Mouse (Mus musculus) embryonic fibroblast, embryonic 13.5 days (primary cell): ENCODE measurements around the gene Emilin1. TPM values are rescaled to one million over a fixed set of nuclear protein-coding genes. Genes with fewer than 3 reads are reported as not detected.

ENCODE experiments used
- H3K27ac ChIP-seq: 2 replicates; pipeline ENCODE4 v1.5.1; 2012; ENCODE audit warnings: low read length, control low read depth, inconsistent platforms; ENCODE audit not compliant: insufficient read depth
- H3K4me1 ChIP-seq: 2 replicates; pipeline ENCODE4 v1.6.1; 2011; ENCODE audit warnings: low read length; ENCODE audit not compliant: control insufficient read depth, insufficient read depth
- H3K4me3 ChIP-seq: 2 replicates; pipeline ENCODE4 v1.5.1; 2011; ENCODE audit warnings: mild to moderate bottlenecking, control low read depth, low read length; ENCODE audit not compliant: insufficient read depth
- CTCF ChIP-seq: IDR thresholded peaks from 2 replicates; pipeline ENCODE4 v1.5.1; 2011; ENCODE audit warnings: mild to moderate bottlenecking, control low read depth, low read length, moderate library complexity, borderline replicate concordance; ENCODE audit not compliant: insufficient read depth
- POLR2A ChIP-seq: IDR thresholded peaks from 2 replicates; pipeline ENCODE4 v1.6.1; 2011; ENCODE audit warnings: low read depth, mild to moderate bottlenecking, control low read depth, low read length, moderate library complexity
- polyA plus RNA-seq: library from polyadenylated mRNA; stranded (reverse); fragments of >200 nt; gene quantifications from 2 replicates; pipeline ENCODE4 v1.2.4, GENCODE M21; 2011; ENCODE audit warnings: low read depth; ENCODE audit not compliant: missing spikeins, insufficient read length

Gene Emilin1
- polyA plus RNA-seq, 1 experiment: 85.9 TPM

GRCm38 (mm10) chr5:30944344-30944743 lies 31.1 kb downstream of the Emilin1 start:
- Histone ChIP-seq H3K4me3 (no peak overlapping the region), H3K4me1 (peaks cover 3% of the 10 kb centered on the region; the same call in 1 of the 2 replicates), H3K27ac (no peak overlapping the region)
- TF ChIP-seq CTCF (no peak), POLR2A (no peak)

DNA sequence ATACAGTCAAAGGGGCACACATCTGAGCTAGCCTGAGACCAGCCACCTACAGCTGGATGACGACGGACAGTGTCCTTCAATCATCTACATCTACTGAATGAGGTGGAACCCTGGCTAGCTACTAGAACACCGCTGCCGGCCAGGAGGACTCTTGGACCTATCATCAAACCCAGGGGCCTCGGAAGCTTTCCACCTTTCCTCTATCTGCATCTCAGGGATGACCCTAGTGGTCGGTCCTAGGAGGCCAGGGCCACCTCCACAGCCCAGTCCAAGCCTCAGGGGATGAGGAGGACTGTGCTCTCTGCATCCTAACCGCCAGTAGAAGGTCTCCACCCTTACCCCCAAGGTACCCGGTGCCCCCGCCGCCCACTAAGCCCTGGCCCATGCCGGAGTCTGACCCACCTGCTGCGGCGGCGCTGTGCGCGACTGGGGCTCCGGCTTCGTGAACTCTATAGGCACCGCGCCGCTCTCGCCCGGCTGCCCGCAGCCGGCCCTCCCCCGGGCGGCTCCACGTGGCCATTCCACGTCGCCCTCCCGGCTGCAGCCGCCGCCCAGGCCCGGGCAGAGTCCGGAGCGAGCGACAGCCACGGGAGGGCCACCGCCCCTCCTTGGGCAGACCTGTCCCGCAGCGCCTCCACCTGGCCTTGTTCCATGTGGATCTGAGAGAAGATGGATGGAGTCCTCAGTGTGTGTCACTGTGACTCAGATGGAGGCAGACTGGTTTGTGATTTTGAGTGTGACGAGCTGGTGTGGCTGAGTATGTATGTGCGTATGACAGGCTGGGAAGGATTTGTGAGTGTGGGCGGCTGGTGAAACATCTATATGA lies 32.0 kb downstream of the Emilin1 start, which contains the start of gene Cgref1:
Gene Cgref1 (minus strand): TSS at position 636 of the 826 bp plus-strand sequence.
- no peak within 1 kb of the TSS for H3K27ac ChIP-seq
- H3K4me1 ChIP-seq: peaks cover 3% of the 10 kb centered on the region; the same call in 1 of the 2 replicates
- TF ChIP-seq CTCF (peak; percentile 60; the same call in 1 of the 2 replicates), POLR2A (peak; percentile 57)
- peak within 1 kb of the TSS; percentile 20 for H3K4me3 ChIP-seq

GRCm38 (mm10) chr5:30948620-30949019 lies 35.4 kb downstream of the Emilin1 start:
- no peak overlapping the region for H3K27ac ChIP-seq

GRCm38 (mm10) chr5:30949654-30950326 lies 36.6 kb downstream of the Emilin1 start:
- H3K27ac ChIP-seq: peak overlapping the region; percentile 60
- TF ChIP-seq POLR2A: peak; percentile 77
- no peak for TF ChIP-seq CTCF
- H3K4me1 ChIP-seq: peaks cover 3% of the 10 kb centered on the region; the same call in 1 of the 2 replicates
- H3K4me3 ChIP-seq: peak overlapping the region; percentile 77

More at GRCm38 (mm10) chr5:30948620-30949019, 35.4 kb downstream of the Emilin1 start:
- TF ChIP-seq CTCF: no peak
- no peak for TF ChIP-seq POLR2A
- H3K4me1 ChIP-seq: peaks cover 3% of the 10 kb centered on the region; the same call in 1 of the 2 replicates
- H3K4me3 ChIP-seq: no peak overlapping the region

DNA sequence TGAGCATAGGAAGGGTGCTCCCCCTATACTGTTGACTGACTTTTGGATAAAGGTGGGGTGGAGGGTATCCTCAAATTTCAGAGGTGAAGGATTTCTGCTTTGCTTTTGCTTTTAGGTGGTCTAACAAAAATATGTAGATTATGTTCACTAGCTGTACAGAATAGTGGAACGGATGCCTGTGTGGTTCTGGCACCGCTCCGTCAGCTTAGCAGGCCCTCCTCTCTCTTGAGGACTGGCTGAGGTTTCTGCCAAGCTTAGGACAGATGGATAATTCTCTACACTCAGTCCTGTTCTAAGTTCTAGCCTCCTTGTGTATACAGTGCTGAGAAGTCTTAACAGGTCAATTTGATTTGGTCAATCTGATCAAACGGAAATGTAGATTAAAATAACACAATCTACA lies 37.2 kb downstream of the Emilin1 start:
- TF ChIP-seq POLR2A (no peak), CTCF (no peak)
- H3K4me1 ChIP-seq: peaks cover 3% of the 10 kb centered on the region; the same call in 1 of the 2 replicates
- peak overlapping the region; percentile 29 for H3K27ac ChIP-seq
- H3K4me3 ChIP-seq: peak overlapping the region; percentile 77

DNA sequence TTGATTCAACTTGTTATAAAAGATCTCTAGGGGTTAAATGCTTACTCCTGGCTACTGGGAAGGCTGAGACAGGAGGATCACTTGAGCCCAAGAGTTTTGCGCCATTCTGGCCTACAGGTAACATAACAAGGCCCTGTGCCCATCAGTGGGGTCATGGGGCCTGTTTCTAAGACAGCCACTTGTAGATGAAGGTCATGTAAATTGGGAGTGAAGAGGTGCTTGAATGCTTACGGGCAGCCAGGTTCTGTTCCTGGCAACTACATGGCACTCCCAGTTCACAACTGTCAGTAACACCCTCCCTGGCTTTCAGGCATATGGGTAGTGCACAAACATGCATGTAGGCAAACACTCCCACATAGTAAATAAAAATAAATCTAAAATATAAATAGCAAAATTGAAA lies 37.7 kb downstream of the Emilin1 start:
- Histone ChIP-seq H3K4me1 (peaks cover 2% of the 10 kb centered on the region; the same call in 1 of the 2 replicates), H3K4me3 (no peak overlapping the region), H3K27ac (no peak overlapping the region)
- TF ChIP-seq CTCF (no peak), POLR2A (no peak)

GRCm38 (mm10) chr5:30951706-30952105 lies 38.5 kb downstream of the Emilin1 start:
- TF ChIP-seq POLR2A: no peak
- no peak for TF ChIP-seq CTCF

DNA sequence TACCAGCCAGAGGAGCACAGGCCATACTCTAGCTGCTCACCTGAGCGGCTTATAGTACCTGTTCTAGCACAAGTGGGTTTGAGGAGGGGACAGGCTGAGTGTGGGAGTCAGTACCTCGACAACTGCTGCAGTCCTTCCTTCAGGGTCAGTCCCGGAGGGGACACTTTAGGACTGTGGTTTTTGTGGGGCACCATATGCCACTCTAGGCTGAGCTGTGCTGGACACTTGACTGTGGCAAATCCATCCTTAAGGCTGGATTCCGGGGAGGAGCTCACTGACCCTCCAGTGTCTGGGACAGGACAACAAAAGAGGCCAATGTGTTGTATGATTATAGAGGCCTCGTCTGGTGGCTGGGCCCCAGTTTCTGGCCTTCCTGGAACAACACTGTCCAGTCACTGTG lies 39.3 kb downstream of the Emilin1 start:
- Histone ChIP-seq H3K4me3 (no peak overlapping the region), H3K27ac (no peak overlapping the region)
- TF ChIP-seq CTCF: no peak
- TF ChIP-seq POLR2A: no peak

More at GRCm38 (mm10) chr5:30951706-30952105, 38.5 kb downstream of the Emilin1 start:
- H3K27ac ChIP-seq: no peak overlapping the region
- no peak overlapping the region for H3K4me3 ChIP-seq
- H3K4me1 ChIP-seq: no peaks in the 10 kb centered on the region

GRCm38 (mm10) chr5:30954065-30954464 lies 40.9 kb downstream of the Emilin1 start:
- H3K4me1 ChIP-seq: peaks cover 5% of the 10 kb centered on the region; the same call in 1 of the 2 replicates
- TF ChIP-seq CTCF (no peak), POLR2A (no peak)
- H3K27ac ChIP-seq: no peak overlapping the region
- no peak overlapping the region for H3K4me3 ChIP-seq

More for the DNA sequence above, 39.3 kb downstream of the Emilin1 start:
- H3K4me1 ChIP-seq: no peaks in the 10 kb centered on the region

DNA sequence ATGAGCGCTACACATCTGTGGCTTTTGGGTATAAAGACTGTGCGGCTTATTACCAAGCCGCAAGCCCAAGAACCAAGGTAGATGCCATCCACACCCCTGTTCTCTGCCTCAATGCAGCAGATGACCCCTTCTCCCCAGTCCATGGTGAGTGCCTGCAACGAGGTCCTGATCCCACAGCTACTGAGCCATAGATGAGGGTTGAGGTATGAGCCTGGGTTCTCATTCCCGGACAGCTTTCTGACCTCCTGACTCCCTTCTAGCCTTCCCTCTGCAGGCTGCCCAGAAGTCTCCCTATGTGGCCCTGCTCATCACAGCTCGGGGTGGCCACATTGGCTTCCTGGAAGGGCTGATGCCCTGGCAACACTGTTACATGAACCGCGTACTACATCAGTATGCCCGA lies 41.4 kb downstream of the Emilin1 start:
- no peak for TF ChIP-seq CTCF
- no peak for TF ChIP-seq POLR2A
- Histone ChIP-seq H3K27ac (no peak overlapping the region), H3K4me1 (peaks cover 5% of the 10 kb centered on the region; the same call in 1 of the 2 replicates), H3K4me3 (no peak overlapping the region)
